Mouse (Mus musculus) yolk sac, embryonic 10.5 days (tissue): ENCODE measurements around the gene Tbl2.

Experiments used
- DNase-seq: peaks from one replicate; pipeline ENCODE4 v3.0.0-alpha.2; 2017; ENCODE audit warnings: low spot score

The Tbl2 gene

GRCm38 (mm10) chr5:135149053-135149819 is at the start of gene Tbl2:
Gene Tbl2, plus strand, starts transcription at chr5:135149657.
- DNase-seq, result peak; percentile 100

GRCm38 (mm10) chr5:135100981-135101380 is 48.5 kb upstream of the Tbl2 start:
- no peak for DNase-seq

- no peak for DNase-seq
Measured at GRCm38 (mm10) chr5:135103999-135104660, 45.3 kb upstream of the Tbl2 start.

- peak; percentile 83 for DNase-seq
Measured at GRCm38 (mm10) chr5:135106758-135107256, 42.6 kb upstream of the Tbl2 start.

GRCm38 (mm10) chr5:135107521-135108501 is 41.6 kb upstream of the Tbl2 start:
- peak; percentile 87 for DNase-seq

GRCm38 (mm10) chr5:135109017-135109416 is 40.4 kb upstream of the Tbl2 start:
- DNase-seq, result no peak

- DNase-seq, result no peak
Measured at GRCm38 (mm10) chr5:135109426-135109825, 40.0 kb upstream of the Tbl2 start.

GRCm38 (mm10) chr5:135109976-135110375 is 39.5 kb upstream of the Tbl2 start:
- DNase-seq, result no peak

GRCm38 (mm10) chr5:135113782-135114181 is 35.7 kb upstream of the Tbl2 start:
- no peak for DNase-seq

GRCm38 (mm10) chr5:135115241-135115640 is 34.2 kb upstream of the Tbl2 start:
- peak; percentile 57 for DNase-seq

GRCm38 (mm10) chr5:135118589-135119081 is 30.8 kb upstream of the Tbl2 start:
- peak; percentile 89 for DNase-seq

- no peak for DNase-seq
Measured at GRCm38 (mm10) chr5:135120753-135121152, 28.7 kb upstream of the Tbl2 start.

- no peak for DNase-seq
Measured at GRCm38 (mm10) chr5:135126121-135126520, 23.3 kb upstream of the Tbl2 start.

- DNase-seq, result no peak
Measured at GRCm38 (mm10) chr5:135127669-135128068, 21.8 kb upstream of the Tbl2 start.

GRCm38 (mm10) chr5:135129747-135130146 is 19.7 kb upstream of the Tbl2 start:
- DNase-seq, result no peak

- DNase-seq, result no peak
Measured at GRCm38 (mm10) chr5:135133736-135134405, 15.6 kb upstream of the Tbl2 start.

- DNase-seq, result no peak
Measured at GRCm38 (mm10) chr5:135134534-135134933, 14.9 kb upstream of the Tbl2 start.

GRCm38 (mm10) chr5:135139881-135140280 is 9.6 kb upstream of the Tbl2 start:
- DNase-seq, result no peak

GRCm38 (mm10) chr5:135144469-135144868 is 5.0 kb upstream of the Tbl2 start:
- DNase-seq, result no peak

- no peak for DNase-seq
Measured at GRCm38 (mm10) chr5:135145532-135145931, 3.9 kb upstream of the Tbl2 start.

GRCm38 (mm10) chr5:135145955-135146354 is 3.5 kb upstream of the Tbl2 start:
- DNase-seq, result no peak
